Mouse (Mus musculus): Measurements from ENCODE around the gene Dnali1. TPM values are rescaled to one million over a fixed set of nuclear protein-coding genes. Genes with fewer than 3 reads are reported as not detected.
A peak's percentile ranks its signal among the peaks of the same experiment; 100 is the strongest.

The Dnali1 gene
- total RNA-seq, 2 experiments from 2014 or later, result not detected

DNA sequence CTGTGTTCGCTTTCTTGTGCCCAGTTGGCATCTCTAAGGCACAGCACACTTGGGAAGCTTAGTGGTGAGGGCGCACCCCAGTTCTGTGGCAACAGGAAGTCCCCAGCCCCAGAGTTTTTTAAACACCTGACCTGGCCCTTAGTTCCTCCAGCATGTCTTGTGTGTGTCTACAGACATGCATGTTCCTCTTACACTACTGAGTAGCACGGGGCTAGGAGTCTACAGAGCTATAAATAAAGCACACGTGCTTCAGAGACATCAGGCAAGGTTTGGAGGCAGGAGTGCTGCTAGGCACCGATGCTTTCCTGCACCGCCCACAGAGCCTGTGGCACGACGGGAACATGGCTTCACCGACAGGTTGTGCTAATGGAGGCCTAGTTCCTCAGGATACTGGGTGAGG, 10.1 kb downstream of the Dnali1 start:
- intact Hi-C loops (cut with DNase I), result no loop called here
- DNase-seq, result no peak

DNA sequence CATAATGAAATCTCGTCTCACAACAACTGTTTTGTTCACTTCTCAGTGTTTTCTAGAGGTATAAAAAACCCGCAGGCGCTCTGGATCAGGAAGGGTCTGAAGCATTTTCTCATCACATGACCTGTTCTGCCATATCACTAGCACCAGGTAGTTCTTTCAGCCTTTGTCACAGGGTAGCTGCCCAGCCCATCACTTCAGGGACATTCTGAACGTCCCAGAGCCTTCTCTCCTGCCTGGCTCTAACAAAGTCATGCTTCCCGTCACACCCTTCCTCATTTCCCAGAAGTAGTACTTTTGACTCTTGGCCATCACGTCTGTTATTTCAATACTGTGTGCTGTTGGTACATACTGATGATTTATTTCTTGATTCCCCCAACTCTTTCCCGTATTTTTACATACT, 21.0 kb downstream of the Dnali1 start:
- DNase-seq, result no peak
- intact Hi-C loops (cut with DNase I), result no loop called here

- intact Hi-C loops (cut with DNase I), result no loop called here
- DNase-seq, result no peak
These were observed 31.2 kb downstream of the Dnali1 start for GRCm38 (mm10) chr4:125034341-125034740.

DNA sequence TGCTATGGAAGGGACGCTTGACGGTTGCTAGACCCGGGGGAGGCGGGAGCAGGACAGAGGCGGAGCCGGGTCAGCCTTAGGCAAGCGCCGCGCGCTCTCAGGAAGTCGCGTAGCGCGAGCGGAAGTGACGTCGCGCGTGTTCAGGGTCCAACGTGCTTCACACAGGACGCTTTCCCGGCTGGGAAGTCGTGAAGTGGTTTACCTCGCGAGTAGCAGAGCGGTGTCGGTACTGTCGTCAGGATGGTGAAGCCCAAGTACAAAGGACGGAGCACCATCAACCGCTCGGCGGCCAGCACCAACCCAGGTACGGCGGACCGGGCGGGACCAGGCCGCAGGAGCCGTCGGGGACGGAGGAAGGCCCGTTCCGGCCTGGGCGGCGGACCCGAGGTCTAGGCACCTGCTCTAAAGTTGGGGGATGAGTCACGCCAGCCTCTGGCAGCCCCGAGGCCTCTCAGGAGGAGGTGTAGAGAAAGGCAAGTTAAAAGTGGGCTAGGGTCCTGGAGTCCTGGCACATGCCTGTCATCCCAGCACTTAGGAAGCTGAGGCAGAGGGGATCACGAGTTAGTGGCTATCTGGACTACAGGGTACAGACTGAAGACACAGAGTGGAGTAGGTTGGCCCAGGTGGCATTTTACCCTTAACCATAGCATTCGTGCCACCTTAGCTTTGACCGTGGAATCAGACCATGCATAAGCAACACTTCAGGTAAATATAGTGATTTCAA, 35.5 kb downstream of the Dnali1 start:
- intact Hi-C loops (cut with DNase I), result loop anchor here (2.0 kb wide), 1 partner anchor 35 kb away; the partner anchor contains the start of gene Dnali1
- peak; percentile 92 to 95 for DNase-seq

DNA sequence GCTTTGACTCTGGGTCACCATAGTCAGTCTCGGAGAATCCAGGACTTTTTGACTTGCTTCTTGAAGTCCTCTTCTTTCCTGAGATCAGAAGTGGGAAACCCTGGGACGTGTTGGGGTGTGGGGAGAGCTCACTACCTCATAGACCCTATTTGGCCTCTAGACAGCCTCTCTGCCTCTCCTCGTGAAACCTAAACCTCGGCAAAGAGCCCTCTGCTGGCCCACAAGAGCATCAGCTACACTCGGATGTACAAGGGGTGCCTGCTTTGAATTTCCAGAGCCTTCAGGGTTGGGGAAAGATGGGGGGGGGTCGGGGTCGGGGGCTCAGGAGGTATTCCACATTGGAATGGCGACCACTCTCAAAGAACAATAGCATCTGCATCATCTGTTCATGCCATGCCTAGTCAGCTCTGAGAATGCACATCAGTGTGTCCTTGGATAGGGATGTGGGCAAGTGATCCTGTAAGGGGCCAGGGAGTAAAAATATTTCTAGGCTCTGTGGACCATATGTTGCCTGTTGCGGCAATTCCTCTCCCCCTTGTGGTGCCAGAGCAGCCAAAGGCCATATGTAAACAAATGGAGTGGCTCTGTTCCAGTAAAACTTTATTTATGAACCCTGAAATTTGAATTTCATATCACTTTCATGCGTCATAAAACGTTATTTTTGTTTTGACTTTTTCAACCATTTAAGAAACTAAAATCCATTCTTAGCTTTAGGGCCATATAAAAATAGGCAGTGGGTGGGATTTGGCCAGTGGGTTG, 44.5 kb downstream of the Dnali1 start:
- intact Hi-C loops (cut with DNase I), result no loop called here
- no peak for DNase-seq

GRCm38 (mm10) chr4:125017431-125017830, 48.1 kb downstream of the Dnali1 start:
- peak; percentile 20 to 22 for DNase-seq
- intact Hi-C loops (cut with DNase I), result no loop called here

DNA sequence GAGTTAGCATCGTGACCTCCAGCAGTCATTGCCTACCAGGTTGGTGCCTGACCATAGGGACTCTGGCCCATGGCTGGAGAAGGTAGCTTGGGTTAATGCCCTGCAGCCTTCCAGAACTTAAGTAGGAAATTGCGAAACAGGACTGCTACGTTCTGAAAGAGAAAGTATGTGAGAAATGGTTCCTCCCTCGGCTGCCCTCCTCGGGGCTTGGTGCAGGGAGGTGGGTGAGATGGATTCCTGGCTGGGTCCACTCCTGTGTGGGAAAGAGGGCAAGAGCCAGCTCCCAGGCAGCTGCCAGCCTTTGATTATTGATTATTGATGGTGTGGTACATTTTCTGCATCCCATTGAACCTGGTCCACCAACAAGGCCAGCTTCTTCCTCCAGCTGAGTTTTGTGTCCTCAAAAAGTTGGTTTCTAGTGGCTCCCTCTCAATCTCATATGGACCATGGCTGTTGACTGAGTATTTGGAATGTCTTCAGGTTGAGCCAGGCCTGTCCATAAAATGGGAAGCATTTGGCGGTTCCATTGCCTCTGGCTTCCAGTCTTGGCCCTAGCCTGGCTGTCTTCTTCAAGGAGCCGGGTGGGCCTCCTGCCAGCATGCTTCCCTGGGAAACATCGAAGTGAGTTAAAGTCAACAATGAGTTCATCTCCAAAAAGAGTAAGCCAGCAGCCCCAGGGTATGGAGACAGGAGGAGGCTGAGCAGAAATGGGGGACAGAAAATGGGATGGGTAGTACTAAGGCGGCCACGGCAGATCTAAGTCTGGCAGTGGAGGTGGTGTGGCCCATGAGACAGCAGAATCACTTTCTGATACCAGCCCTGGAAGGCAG, 49.5 kb downstream of the Dnali1 start, which contains the start of gene Gnl2:
Gnl2 (plus strand) TSS at position 780 of the 830 bp plus-strand sequence.
- intact Hi-C loops (cut with DNase I), result no loop called here
- DNase-seq, result peak; percentile 14 to 37

DNA sequence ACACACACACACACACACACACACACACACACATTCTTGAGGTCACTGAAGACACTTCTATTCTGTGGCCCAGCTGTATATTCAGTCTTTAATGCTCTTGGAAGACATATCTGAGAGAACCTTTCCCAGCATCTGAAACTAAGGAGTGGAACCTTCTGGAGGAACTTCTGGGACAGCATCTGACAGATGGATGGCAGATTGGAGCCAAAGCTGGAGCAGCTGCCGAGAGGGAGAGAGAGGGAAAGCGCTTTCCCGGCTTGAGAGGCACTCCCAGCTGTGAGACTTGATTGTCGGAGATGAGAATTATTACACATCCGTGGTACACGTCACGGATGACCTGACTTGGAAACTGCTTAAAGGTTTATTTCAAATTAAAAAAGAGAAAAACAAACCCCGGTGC, 56.8 kb downstream of the Dnali1 start:
- intact Hi-C loops (cut with DNase I), result no loop called here
- DNase-seq, result no peak

GRCm38 (mm10) chr4:125008220-125008619, 57.3 kb downstream of the Dnali1 start:
- DNase-seq, result no peak
- intact Hi-C loops (cut with DNase I), result no loop called here

DNA sequence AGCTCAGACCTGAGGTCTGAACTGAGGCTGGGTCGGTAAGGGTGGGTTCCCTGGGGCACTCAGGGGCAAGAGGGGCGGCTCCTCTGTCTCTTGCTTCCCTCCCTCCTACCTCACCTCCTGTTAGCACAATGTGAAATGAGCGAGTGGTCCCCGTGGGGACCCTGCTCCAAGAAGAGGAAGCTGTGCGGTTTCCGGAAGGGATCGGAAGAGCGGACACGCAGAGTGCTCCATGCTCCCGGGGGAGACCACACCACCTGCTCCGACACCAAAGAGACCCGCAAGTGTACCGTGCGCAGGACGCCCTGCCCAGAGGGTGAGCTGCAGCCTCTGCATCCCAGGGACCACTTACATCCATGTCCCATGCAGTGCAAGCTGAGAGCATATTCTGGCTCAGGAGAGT, 58.0 kb downstream of the Dnali1 start:
- intact Hi-C loops (cut with DNase I), result no loop called here
- no peak for DNase-seq

Other genes with a start within 250 kb of the Dnali1 start
- gene Yrdc, start 215.0 kb downstream of the Dnali1 start, total RNA-seq (2021), result 10 to 100 TPM; 17.8 to 22.2 TPM
- gene 1110065P20Rik, start 214.5 kb downstream of the Dnali1 start, total RNA-seq (2021), result 10 to 100 TPM; 22.1 to 22.7 TPM
- under 1 TPM; 0.14 to 0.22 TPM for gene Maneal, start 203.5 kb downstream of the Dnali1 start, total RNA-seq (2021)
- gene Epha10, start 184.8 kb downstream of the Dnali1 start, total RNA-seq (2021), result not detected
- 1 to 10 TPM; 6.6 to 9.1 TPM for gene 9930104L06Rik, start 128.7 kb downstream of the Dnali1 start, total RNA-seq (2021)
- gene Cdca8, start 126.4 kb downstream of the Dnali1 start, total RNA-seq (2021), result 1 to 10 TPM; 1.5 TPM
- gene Rspo1, start 79.3 kb downstream of the Dnali1 start, total RNA-seq (2021), result 1 to 10 TPM; 3.1 to 6.7 TPM
- 10 to 100 TPM; 26.7 to 34.2 TPM for gene Gnl2, start 49.1 kb downstream of the Dnali1 start, total RNA-seq (2021)
- gene Snip1, start 969 bp upstream of the Dnali1 start, total RNA-seq (2021), result 1 to 10 TPM; 6.5 to 9.2 TPM
- gene Meaf6, start 19.4 kb upstream of the Dnali1 start, total RNA-seq (2021), result 10 to 100 TPM; 19.9 to 21.3 TPM
- gene Zc3h12a, start 62.1 kb upstream of the Dnali1 start, total RNA-seq (2021), result 1 to 10 TPM; 3.3 to 4.5 TPM

Data from heart, postnatal 36 days (tissue).